Mouse (Mus musculus): Measurements from ENCODE around the gene Egfl6. TPM values are rescaled to one million over a fixed set of nuclear protein-coding genes. Genes with fewer than 3 reads are reported as not detected.

Gene Egfl6
- total and polyA plus RNA-seq, 2 experiments from 2014 or later, result 0.64 TPM; not detected in 1

- Histone ChIP-seq H3K9me3 (replicated peaks; ENCODE audit: control insufficient read depth, low read length) (no peaks in the 10 kb centered on the region), H3K9ac (replicated peaks; ENCODE audit: low read depth, low read length) (no peak overlapping the region), H3K27me3 (ENCODE audit: control insufficient read depth, insufficient read depth, low read length) (no peaks in the 10 kb centered on the region), H3K4me3 (ENCODE audit: low read depth, low read length) (no peak overlapping the region), H3K4me2 (ENCODE audit: low read depth, low read length) (no peak overlapping the region), H3K4me1 (ENCODE audit: control insufficient read depth, insufficient read depth) (no peaks in the 10 kb centered on the region), H3K36me3 (replicated peaks; ENCODE audit: control insufficient read depth, insufficient read depth, low read length) (no peaks in the 10 kb centered on the region), H3K27ac (ENCODE audit: low read depth) (no peak overlapping the region)
- WGBS, result 59% methylated on average over 5 of the region's 5 CpGs
- ATAC-seq (ENCODE audit: insufficient read depth, low read depth) (no peak), DNase-seq (ENCODE audit: low spot score) (no peak)
- TF ChIP-seq EP300 (IDR thresholded peaks at IDR 0.05; ENCODE audit: low read depth), result no peak
- no peak for TF ChIP-seq CTCF (IDR thresholded peaks at IDR 0.05; ENCODE audit: low read depth)
Measured at GRCm38 (mm10) chrX:166564900-166565299, 20.6 kb downstream of the Egfl6 start.

DNA sequence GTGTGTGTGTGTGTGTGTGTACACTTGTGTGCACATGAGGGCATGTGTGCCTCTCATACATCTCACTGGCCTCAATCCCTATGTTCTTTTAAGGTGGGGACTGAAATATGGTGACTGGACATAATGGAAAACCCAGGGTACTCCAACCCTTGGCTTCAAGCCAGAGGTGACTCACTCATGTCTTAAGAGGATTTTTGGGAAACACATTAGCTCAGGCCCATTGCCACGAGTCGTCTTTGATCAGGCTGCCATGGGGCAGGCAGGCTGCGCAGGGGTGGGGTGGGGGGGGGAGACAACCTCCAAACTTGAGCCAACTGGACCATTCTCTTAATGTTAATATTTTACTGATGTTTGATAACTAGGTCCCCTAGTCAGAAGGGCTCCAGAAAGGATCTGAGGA is 26.2 kb downstream of the Egfl6 start:
- H3K4me2 ChIP-seq (ENCODE audit: low read depth, low read length), result no peak overlapping the region
- TF ChIP-seq CTCF (IDR thresholded peaks at IDR 0.05; ENCODE audit: low read depth), result no peak
- no peak for TF ChIP-seq EP300 (IDR thresholded peaks at IDR 0.05; ENCODE audit: low read depth)
- DNase-seq (ENCODE audit: low spot score) (no peak), ATAC-seq (ENCODE audit: insufficient read depth, low read depth) (no peak)
- H3K27me3 ChIP-seq (ENCODE audit: control insufficient read depth, insufficient read depth, low read length), result no peaks in the 10 kb centered on the region
- no peak overlapping the region for H3K9ac ChIP-seq (replicated peaks; ENCODE audit: low read depth, low read length)
- WGBS, result 40% methylated on average over 3 of the region's 3 CpGs
- H3K36me3 ChIP-seq (replicated peaks; ENCODE audit: control insufficient read depth, insufficient read depth, low read length), result no peaks in the 10 kb centered on the region
- no peaks in the 10 kb centered on the region for H3K9me3 ChIP-seq (replicated peaks; ENCODE audit: control insufficient read depth, low read length)
- no peak overlapping the region for H3K4me3 ChIP-seq (ENCODE audit: low read depth, low read length)
- no peak overlapping the region for H3K27ac ChIP-seq (ENCODE audit: low read depth)
- no peaks in the 10 kb centered on the region for H3K4me1 ChIP-seq (ENCODE audit: control insufficient read depth, insufficient read depth)

DNA sequence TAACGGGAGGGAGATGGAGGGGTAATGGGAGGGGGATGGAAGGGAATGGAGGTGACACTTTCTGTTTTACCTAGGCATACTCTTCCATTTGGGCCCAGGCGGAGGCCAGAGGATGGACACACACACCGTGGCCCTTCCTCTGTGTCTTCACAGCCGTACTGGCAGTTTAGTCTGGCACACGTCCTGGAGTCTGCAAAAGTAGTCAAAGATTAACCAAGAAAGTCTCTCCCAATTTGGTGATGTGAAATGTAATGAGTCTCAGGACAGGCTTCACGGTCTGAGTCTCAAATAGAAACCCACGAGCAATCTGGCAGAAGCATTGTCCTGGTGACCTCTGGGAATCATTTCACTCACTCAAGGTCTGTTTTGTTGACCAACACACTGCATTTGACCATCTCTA is 33.2 kb downstream of the Egfl6 start:
- no peak for ATAC-seq (ENCODE audit: insufficient read depth, low read depth)
- no peak for DNase-seq (ENCODE audit: low spot score)
- no peaks in the 10 kb centered on the region for H3K4me1 ChIP-seq (ENCODE audit: control insufficient read depth, insufficient read depth)
- H3K27me3 ChIP-seq (ENCODE audit: control insufficient read depth, insufficient read depth, low read length), result no peaks in the 10 kb centered on the region
- no peaks in the 10 kb centered on the region for H3K9me3 ChIP-seq (replicated peaks; ENCODE audit: control insufficient read depth, low read length)
- no peak overlapping the region for H3K4me2 ChIP-seq (ENCODE audit: low read depth, low read length)
- H3K9ac ChIP-seq (replicated peaks; ENCODE audit: low read depth, low read length), result no peak overlapping the region
- no peaks in the 10 kb centered on the region for H3K36me3 ChIP-seq (replicated peaks; ENCODE audit: control insufficient read depth, insufficient read depth, low read length)
- no peak overlapping the region for H3K27ac ChIP-seq (ENCODE audit: low read depth)
- TF ChIP-seq EP300 (IDR thresholded peaks at IDR 0.05; ENCODE audit: low read depth) (no peak), CTCF (IDR thresholded peaks at IDR 0.05; ENCODE audit: low read depth) (no peak)
- WGBS, result 78% methylated on average over 7 of the region's 7 CpGs
- H3K4me3 ChIP-seq (ENCODE audit: low read depth, low read length), result no peak overlapping the region

DNA sequence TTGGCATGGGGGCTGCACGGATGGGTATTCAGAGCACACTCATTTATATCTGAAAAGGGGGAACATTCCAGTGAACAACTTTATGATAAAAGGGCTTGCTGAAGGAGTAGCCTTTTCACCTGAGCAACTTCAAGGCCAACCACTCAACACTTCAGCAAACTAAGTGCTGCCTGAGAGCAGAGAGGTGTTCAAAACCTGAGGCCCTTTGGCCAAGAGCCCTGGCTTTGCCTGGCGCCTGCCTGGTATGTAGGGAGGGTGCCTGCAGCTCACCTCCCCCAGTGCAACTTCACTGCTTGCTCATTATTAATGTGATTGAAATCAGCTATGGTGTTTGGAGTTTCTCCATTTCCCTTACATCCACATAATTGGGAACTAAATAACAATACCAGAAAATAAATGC is 39.0 kb downstream of the Egfl6 start:
- H3K27me3 ChIP-seq (ENCODE audit: control insufficient read depth, insufficient read depth, low read length), result no peaks in the 10 kb centered on the region
- TF ChIP-seq EP300 (IDR thresholded peaks at IDR 0.05; ENCODE audit: low read depth) (no peak), CTCF (IDR thresholded peaks at IDR 0.05; ENCODE audit: low read depth) (no peak)
- no peaks in the 10 kb centered on the region for H3K4me1 ChIP-seq (ENCODE audit: control insufficient read depth, insufficient read depth)
- H3K9me3 ChIP-seq (replicated peaks; ENCODE audit: control insufficient read depth, low read length), result no peaks in the 10 kb centered on the region
- WGBS, result 42% methylated on average over 2 of the region's 2 CpGs
- no peak for ATAC-seq (ENCODE audit: insufficient read depth, low read depth)
- no peaks in the 10 kb centered on the region for H3K36me3 ChIP-seq (replicated peaks; ENCODE audit: control insufficient read depth, insufficient read depth, low read length)
- H3K4me2 ChIP-seq (ENCODE audit: low read depth, low read length), result no peak overlapping the region
- H3K9ac ChIP-seq (replicated peaks; ENCODE audit: low read depth, low read length), result no peak overlapping the region
- no peak overlapping the region for H3K4me3 ChIP-seq (ENCODE audit: low read depth, low read length)
- no peak for DNase-seq (ENCODE audit: low spot score)
- no peak overlapping the region for H3K27ac ChIP-seq (ENCODE audit: low read depth)

GRCm38 (mm10) chrX:166535138-166535537 is 50.4 kb downstream of the Egfl6 start:
- 29% methylated on average over 4 of the region's 4 CpGs for WGBS
- Histone ChIP-seq H3K4me2 (ENCODE audit: low read depth, low read length) (no peak overlapping the region), H3K27ac (ENCODE audit: low read depth) (no peak overlapping the region), H3K9me3 (replicated peaks; ENCODE audit: control insufficient read depth, low read length) (no peaks in the 10 kb centered on the region), H3K27me3 (ENCODE audit: control insufficient read depth, insufficient read depth, low read length) (no peaks in the 10 kb centered on the region), H3K9ac (replicated peaks; ENCODE audit: low read depth, low read length) (no peak overlapping the region), H3K4me1 (ENCODE audit: control insufficient read depth, insufficient read depth) (no peaks in the 10 kb centered on the region), H3K4me3 (ENCODE audit: low read depth, low read length) (no peak overlapping the region), H3K36me3 (replicated peaks; ENCODE audit: control insufficient read depth, insufficient read depth, low read length) (no peaks in the 10 kb centered on the region)
- TF ChIP-seq EP300 (IDR thresholded peaks at IDR 0.05; ENCODE audit: low read depth), result no peak
- no peak for DNase-seq (ENCODE audit: low spot score)
- no peak for ATAC-seq (ENCODE audit: insufficient read depth, low read depth)

DNA sequence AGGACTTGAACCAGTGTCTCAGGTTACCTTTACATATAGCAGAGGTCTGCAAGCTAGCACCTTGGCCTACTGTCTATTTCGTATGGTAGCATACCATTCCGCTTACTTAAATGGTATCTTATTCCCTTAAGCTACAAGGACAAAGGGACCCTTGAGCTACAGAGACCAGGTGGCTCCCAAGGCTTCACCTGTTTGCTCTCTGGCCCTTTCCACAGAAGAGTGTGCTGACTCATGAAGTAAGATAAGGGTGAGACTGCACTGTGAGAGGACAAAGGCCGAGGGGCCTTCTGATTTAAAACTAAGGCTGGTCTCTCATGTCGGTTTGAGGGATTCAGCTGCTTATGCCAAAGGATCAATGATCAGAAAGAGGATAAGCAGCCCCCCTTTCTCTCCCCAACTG is 52.1 kb downstream of the Egfl6 start:
- no peaks in the 10 kb centered on the region for H3K4me1 ChIP-seq (ENCODE audit: control insufficient read depth, insufficient read depth)
- H3K9ac ChIP-seq (replicated peaks; ENCODE audit: low read depth, low read length), result no peak overlapping the region
- WGBS, result 70% methylated on average over 4 of the region's 4 CpGs
- no peak for DNase-seq (ENCODE audit: low spot score)
- ATAC-seq (ENCODE audit: insufficient read depth, low read depth), result no peak
- H3K27me3 ChIP-seq (ENCODE audit: control insufficient read depth, insufficient read depth, low read length), result no peaks in the 10 kb centered on the region
- no peak overlapping the region for H3K4me2 ChIP-seq (ENCODE audit: low read depth, low read length)
- H3K27ac ChIP-seq (ENCODE audit: low read depth), result no peak overlapping the region
- no peak overlapping the region for H3K4me3 ChIP-seq (ENCODE audit: low read depth, low read length)
- H3K9me3 ChIP-seq (replicated peaks; ENCODE audit: control insufficient read depth, low read length), result no peaks in the 10 kb centered on the region
- no peaks in the 10 kb centered on the region for H3K36me3 ChIP-seq (replicated peaks; ENCODE audit: control insufficient read depth, insufficient read depth, low read length)
- TF ChIP-seq EP300 (IDR thresholded peaks at IDR 0.05; ENCODE audit: low read depth) (no peak), CTCF (IDR thresholded peaks at IDR 0.05; ENCODE audit: low read depth) (no peak)

All from heart, postnatal 0 days (tissue).